Mouse (Mus musculus): ENCODE data around the gene Olfr169. TPM values are rescaled to one million over a fixed set of nuclear protein-coding genes. Genes with fewer than 3 reads are reported as not detected.

Olfr169 gene
- total RNA-seq (2023): not detected

DNA sequence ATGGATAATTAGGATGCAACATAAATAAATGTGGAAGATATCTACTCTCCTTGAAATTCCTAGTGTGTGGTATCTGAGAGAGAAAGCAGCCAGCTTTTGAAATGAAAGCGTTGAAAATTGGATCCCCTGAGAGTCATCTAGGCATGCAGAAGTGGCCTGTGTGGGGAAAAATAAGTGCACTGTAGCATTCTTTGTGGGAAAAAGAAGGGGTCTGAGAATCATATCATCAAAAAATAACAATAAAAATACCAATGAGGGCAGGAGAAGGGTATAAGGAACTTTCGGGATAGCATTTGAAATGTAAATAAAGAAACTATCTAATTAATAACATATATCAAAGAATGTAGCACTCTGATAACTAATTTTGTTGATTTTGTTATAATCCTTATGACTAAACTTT is at the start of gene Olfr169:
Olfr169 (minus strand) TSS at position 101 of the 400 bp plus-strand sequence.

DNA sequence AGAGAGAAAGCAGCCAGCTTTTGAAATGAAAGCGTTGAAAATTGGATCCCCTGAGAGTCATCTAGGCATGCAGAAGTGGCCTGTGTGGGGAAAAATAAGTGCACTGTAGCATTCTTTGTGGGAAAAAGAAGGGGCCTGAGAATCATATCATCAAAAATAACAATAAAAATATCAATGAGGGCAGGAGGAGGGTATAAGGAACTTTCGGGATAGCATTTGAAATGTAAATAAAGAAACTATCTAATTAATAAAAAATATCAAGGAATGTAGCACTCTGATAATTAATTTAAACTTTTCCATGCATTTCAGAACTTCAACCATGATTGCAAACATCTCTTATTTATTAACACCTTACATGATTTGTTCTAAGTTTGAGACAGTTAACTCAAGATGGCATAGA is 40.2 kb upstream of the Olfr169 start, which contains the start of gene Olfr170:
Olfr170 (minus strand) TSS at position 101 of the 400 bp plus-strand sequence.

DNA sequence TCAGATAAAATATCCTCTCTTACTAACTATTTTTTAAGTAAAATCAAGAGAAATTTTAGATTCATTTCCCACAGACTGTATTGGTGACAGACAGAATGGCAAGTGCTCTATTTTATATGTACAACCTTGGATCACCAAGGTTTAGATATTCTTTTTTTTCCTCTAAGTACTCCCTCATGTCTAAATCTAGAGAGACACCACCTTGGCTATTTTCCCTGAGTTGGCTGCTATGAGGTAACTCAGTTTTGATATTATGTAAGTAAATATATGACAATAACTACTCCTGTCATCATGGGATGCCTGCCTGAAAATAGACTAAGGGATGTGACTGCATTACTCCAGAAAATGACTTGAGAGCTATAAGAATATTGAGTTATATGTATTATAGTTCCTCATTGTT is 36.2 kb downstream of the Olfr169 start, which contains the start of gene Olfr168:
Olfr168 (minus strand) TSS at position 101 of the 400 bp plus-strand sequence.

DNA sequence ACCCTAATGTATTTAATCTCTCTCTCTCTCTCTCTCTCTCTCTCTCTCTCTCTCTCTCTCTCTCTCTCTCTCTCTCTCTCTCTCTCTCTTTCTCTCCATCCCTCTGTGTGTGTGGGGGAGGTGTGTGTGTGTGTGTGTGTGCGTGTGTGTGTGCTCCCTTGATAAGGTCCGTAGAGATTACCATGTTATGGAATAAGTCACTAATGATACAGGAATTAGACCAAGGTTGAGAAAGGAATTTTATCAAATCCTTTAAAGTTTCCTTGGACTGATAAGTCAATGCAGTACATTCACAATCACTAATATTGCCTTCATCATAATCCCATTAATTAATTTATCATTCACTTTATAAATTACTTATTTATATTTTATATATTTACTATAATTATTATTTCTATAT is 49.4 kb downstream of the Olfr169 start, which contains the start of gene Olfr167:
Olfr167 (minus strand) TSS at position 101 of the 400 bp plus-strand sequence.

Other genes starting within 250 kb of the Olfr169 start
- not detected for gene Olfr165, start 148.7 kb downstream of the Olfr169 start, total RNA-seq (2023)
- not detected for gene Olfr166, start 88.1 kb downstream of the Olfr169 start, total RNA-seq (2023)
- not detected for gene Olfr167, start 49.5 kb downstream of the Olfr169 start, total RNA-seq (2023)
- not detected for gene Olfr168, start 36.3 kb downstream of the Olfr169 start, total RNA-seq (2023)
- not detected for gene Olfr170, start 40.1 kb upstream of the Olfr169 start, total RNA-seq (2023)
- gene Olfr171, start 58.1 kb upstream of the Olfr169 start, total RNA-seq (2023): not detected
- not detected for gene Lamp3, start 134.6 kb upstream of the Olfr169 start, total RNA-seq (2023)
- 1 to 10 TPM; 2.8 to 4.6 TPM for gene B3gnt5, start 188.4 kb upstream of the Olfr169 start, total RNA-seq (2023)